Mouse (Mus musculus): Measurements from ENCODE around the gene Gm10842. TPM values are rescaled to one million over a fixed set of nuclear protein-coding genes. Genes with fewer than 3 reads are reported as not detected.

Gm10842 gene
- total RNA-seq, 2 experiments from 2014 or later, result not detected

DNA sequence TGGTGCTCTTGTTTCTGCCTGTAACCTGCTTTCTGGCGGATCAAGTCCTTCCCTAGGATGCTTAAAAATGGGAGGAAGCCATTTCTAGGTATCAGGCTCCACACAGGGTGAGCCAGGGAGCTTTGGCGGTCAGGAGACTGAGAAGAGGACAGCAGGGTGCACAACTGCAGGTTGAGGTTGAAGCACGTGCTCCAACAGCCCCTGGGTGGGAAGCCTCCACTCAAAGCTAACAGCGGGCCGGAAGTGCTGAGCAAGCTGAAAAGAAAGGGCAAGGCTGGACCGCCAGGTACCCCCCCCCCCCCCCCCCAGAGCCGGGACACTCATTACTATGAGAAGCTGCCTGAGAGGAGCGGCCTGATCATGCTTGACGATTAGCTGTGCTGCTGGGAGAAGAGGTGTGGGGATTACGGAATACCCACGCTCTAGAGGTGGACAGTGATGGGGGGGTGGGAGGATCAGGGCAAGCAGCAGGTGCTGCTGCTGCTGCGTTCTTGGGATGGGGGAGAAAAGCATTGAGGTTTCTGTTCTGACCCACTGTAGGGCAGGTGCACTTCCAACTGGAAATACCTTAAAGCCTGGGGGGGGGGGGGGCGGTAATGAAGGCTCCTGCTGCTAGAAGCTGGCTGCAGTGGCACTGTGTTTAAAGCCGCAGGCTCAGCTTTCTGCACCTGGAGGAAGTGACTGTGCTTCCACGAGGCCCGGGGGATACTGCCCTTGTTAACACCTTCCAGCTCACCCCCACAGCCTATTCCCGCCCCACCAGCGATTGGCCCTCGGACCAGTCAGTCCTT is 4.7 kb downstream of the Gm10842 start:
- intact Hi-C loops (cut with DNase I), result no loop called here
- peak in 1 of 2 experiments; percentile 25 for DNase-seq (ENCODE audit: extremely low spot score in 1 of 2, low spot score in 2 of 2)

- DNase-seq (ENCODE audit: extremely low spot score in 1 of 2, low spot score in 2 of 2), result no peak
- intact Hi-C loops (cut with DNase I), result no loop called here
Observed at GRCm38 (mm10) chr11:105152017-105152300, 5.3 kb downstream of the Gm10842 start.

- DNase-seq (ENCODE audit: extremely low spot score in 1 of 2, low spot score in 2 of 2), result no peak
- intact Hi-C loops (cut with DNase I), result no loop called here
Observed at GRCm38 (mm10) chr11:105152357-105152899, 5.7 kb downstream of the Gm10842 start.

GRCm38 (mm10) chr11:105153068-105153833 is 6.6 kb downstream of the Gm10842 start:
- DNase-seq (ENCODE audit: extremely low spot score in 1 of 2, low spot score in 2 of 2), result peak in 1 of 2 experiments; percentile 54
- intact Hi-C loops (cut with DNase I), result no loop called here

- intact Hi-C loops (cut with DNase I), result no loop called here
- no peak for DNase-seq (ENCODE audit: extremely low spot score in 1 of 2, low spot score in 2 of 2)
Observed at GRCm38 (mm10) chr11:105155915-105156314, 9.2 kb downstream of the Gm10842 start.

DNA sequence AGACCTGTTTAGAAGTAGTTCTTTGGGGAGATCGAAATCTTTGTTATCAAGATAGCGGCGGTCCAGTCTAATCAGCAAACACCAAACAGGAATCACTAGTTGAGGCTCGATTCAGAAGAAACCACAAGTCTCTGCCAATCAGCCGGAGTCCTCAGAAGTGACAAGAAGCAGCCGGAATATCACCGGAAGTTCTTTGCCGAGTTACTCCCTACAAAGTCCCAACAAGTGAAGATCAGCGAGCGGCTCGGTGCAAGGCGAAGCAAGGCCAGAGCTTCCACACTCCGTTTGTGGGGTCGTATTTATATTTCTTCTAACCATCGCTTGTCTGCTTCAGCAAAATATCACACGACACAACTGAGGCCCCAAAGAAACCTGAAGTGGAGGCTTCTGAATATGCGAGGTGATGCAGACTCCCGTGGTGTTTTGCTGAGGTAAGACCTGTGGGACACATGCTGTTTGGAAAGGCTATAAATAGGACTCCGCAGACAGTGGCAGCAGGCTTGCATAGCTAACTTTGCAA is 10.1 kb downstream of the Gm10842 start:
- intact Hi-C loops (cut with DNase I), result no loop called here
- no peak for DNase-seq (ENCODE audit: extremely low spot score in 1 of 2, low spot score in 2 of 2)

DNA sequence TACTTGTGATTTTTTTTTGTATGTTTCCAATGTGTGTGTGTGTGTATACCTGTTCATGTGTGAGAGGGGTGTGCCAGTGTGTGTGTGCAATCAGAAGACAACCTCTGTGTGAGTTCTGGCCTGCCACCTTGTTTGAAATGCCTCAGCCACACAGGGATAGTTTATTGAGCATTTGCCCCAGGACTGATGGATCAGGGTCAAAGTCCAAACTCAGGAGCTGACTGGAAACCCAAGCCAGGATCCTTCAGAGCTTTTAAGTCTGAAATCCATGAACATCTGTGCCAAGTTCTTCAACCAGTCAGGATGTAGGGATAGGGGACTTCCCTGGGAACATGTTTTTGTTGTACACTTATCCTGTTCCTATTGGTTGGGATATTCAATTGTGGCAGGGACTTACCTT is 11.4 kb downstream of the Gm10842 start:
- intact Hi-C loops (cut with DNase I), result no loop called here
- no peak for DNase-seq (ENCODE audit: extremely low spot score in 1 of 2, low spot score in 2 of 2)

DNA sequence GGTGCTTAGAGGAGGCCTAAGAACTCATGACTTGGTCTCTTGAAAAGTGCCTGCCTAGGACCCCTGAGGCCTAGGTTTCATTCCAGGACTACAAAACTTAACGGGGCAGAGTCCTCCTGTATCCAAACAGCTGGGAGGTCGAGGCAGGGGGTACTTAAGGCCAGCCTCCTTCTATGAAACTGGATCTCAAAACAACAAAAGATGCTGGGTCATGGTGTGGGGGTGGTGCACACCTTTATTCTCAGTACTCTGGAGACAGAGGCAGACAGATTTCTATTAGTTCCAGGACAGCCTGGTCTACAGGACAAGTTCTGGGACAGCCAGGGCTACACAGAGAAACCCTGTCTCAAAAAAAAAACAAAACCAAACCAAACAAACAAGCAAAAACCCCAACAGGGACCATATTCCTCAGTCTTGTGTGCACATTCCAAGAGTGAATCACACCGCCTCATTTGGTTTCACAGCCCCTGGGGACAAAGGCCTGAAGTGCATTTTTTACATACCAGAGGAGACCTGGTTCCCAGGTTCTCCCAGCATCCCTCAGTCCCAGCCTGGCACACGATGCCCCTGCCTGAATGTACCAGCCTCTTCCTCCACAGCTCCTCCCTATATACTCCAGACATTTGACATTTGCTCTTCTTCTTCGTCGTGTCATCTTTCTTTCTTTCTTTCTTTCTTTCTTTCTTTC is 13.1 kb downstream of the Gm10842 start:
- no peak for DNase-seq (ENCODE audit: extremely low spot score in 1 of 2, low spot score in 2 of 2)
- intact Hi-C loops (cut with DNase I), result no loop called here

- intact Hi-C loops (cut with DNase I), result no loop called here
- DNase-seq (ENCODE audit: extremely low spot score in 1 of 2, low spot score in 2 of 2), result no peak
Observed at GRCm38 (mm10) chr11:105161411-105161810, 14.7 kb downstream of the Gm10842 start.

- intact Hi-C loops (cut with DNase I), result no loop called here
- DNase-seq (ENCODE audit: extremely low spot score in 1 of 2, low spot score in 2 of 2), result no peak
Observed at GRCm38 (mm10) chr11:105164516-105165510, 18.1 kb downstream of the Gm10842 start.

GRCm38 (mm10) chr11:105166780-105167179 is 20.1 kb downstream of the Gm10842 start:
- intact Hi-C loops (cut with DNase I), result no loop called here
- no peak for DNase-seq (ENCODE audit: extremely low spot score in 1 of 2, low spot score in 2 of 2)

DNA sequence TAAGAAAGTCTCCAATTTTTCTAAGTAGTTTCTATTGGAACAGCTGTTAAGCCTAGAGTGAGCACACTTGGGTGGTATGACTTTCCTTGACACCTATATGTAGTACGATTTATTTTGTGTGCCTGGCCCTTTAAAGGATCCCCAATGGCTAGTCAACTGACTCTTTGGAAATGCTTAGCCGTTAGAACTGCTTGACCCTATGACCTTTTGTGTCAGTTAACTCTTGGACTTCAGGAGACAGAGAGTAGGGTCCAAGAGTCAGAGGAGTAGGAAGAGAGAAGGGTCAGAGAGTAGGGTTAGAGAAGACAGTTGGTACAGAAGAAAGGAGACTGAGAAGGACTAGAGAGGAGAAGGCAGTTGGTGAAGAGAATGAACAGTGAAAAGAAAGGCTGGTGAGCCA is 31.8 kb downstream of the Gm10842 start, which contains the start of gene Tlk2:
Gene Tlk2 (plus strand): TSS at position 292 of the 400 bp plus-strand sequence.
- no peak for DNase-seq (ENCODE audit: extremely low spot score in 1 of 2, low spot score in 2 of 2)

GRCm38 (mm10) chr11:105179523-105179922 is 32.8 kb downstream of the Gm10842 start:
- DNase-seq (ENCODE audit: extremely low spot score in 1 of 2, low spot score in 2 of 2), result no peak
- intact Hi-C loops (cut with DNase I), result no loop called here

More for the DNA sequence above, 31.8 kb downstream of the Gm10842 start, which contains the start of gene Tlk2:
- intact Hi-C loops (cut with DNase I), result no loop called here

GRCm38 (mm10) chr11:105180471-105181091 is 33.9 kb downstream of the Gm10842 start:
- intact Hi-C loops (cut with DNase I), result no loop called here
- DNase-seq (ENCODE audit: extremely low spot score in 1 of 2, low spot score in 2 of 2), result peak in 1 of 2 experiments; percentile 66

GRCm38 (mm10) chr11:105181126-105181637 is 34.5 kb downstream of the Gm10842 start:
- intact Hi-C loops (cut with DNase I), result no loop called here
- DNase-seq (ENCODE audit: extremely low spot score in 1 of 2, low spot score in 2 of 2), result peak; percentile 84 to 97

DNA sequence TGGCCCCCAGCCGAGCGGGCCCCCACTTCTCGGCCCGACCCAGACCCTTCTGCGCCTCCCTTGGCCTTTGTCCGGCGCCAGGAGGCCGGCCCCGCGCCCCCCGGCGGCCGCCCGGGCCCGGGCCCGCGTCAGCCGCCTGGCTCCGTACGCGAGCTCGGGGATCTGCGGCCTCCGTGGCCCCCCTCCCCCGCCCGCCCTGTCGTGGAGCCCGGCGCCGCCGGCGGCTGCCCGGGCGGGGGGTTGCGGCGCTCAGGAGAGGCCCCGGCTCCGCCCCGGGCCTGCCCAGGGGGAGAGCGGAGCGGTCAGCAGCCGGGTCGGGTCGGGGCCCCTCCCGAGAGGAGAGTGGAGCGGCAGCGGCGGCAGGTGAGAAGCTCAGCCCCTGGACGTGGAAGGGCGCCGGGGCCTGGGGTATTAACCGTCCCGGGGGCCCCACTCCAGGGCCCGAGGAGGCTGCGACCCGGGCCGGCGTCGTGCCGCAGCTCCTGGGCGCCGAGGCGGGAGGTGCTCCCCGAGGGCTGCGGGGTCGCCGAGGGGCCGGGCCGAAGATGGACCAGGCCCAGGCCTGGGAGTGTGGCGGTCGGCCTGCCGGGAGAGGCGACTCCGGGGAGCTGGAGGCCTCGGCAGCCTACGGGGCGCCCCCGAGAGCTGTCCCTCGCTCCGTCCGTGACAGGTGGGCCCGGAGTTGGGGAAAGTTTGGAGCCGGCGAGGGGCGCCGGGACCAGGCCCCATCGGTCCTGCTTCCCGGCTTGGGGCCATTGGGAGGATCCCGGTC is 35.2 kb downstream of the Gm10842 start:
- intact Hi-C loops (cut with DNase I), result no loop called here
- peak in 1 of 2 experiments; percentile 72 for DNase-seq (ENCODE audit: extremely low spot score in 1 of 2, low spot score in 2 of 2)

GRCm38 (mm10) chr11:105182461-105182855 is 35.8 kb downstream of the Gm10842 start:
- intact Hi-C loops (cut with DNase I), result no loop called here
- DNase-seq (ENCODE audit: extremely low spot score in 1 of 2, low spot score in 2 of 2), result no peak

All from left cerebral cortex, postnatal 10 days (tissue).